Mouse (Mus musculus) Muller cell, postnatal 12 days (primary cell): ENCODE results near the gene H2-Q1.
"Not testable (repeated sequence)": the region's sequence is repeated elsewhere in the genome, so short reads cannot be mapped to it uniquely, and the experiment has no call there.

ENCODE experiments used
- DNase-seq: peaks from one replicate; pipeline ENCODE4 v3.0.0-alpha.2; 2015; ENCODE audit errors: inconsistent ontology term

The H2-Q1 gene

GRCm38 (mm10) chr17:35320327-35321081 is at the start of gene H2-Q1:
H2-Q1 (plus strand) TSS chr17:35320405.
- peak; percentile 37 for DNase-seq

- no peak for DNase-seq
Observed at GRCm38 (mm10) chr17:35272249-35272648, 48.0 kb upstream of the H2-Q1 start.

GRCm38 (mm10) chr17:35274770-35275169 is 45.4 kb upstream of the H2-Q1 start:
- DNase-seq, result peak; percentile 79

- DNase-seq, result no peak
Observed at GRCm38 (mm10) chr17:35276304-35276864, 43.8 kb upstream of the H2-Q1 start.

GRCm38 (mm10) chr17:35278049-35278448 is 42.2 kb upstream of the H2-Q1 start:
- DNase-seq, result no peak

- DNase-seq, result no peak
Observed at GRCm38 (mm10) chr17:35278957-35279688, 41.1 kb upstream of the H2-Q1 start.

GRCm38 (mm10) chr17:35280276-35280675 is 39.9 kb upstream of the H2-Q1 start:
- no peak for DNase-seq

- DNase-seq, result no peak
Observed at GRCm38 (mm10) chr17:35285431-35285830, 34.8 kb upstream of the H2-Q1 start.

- not testable (repeated sequence) for DNase-seq
Observed at GRCm38 (mm10) chr17:35295796-35296195, 24.4 kb upstream of the H2-Q1 start.

- not testable (repeated sequence) for DNase-seq
Observed at GRCm38 (mm10) chr17:35300261-35300945, 19.8 kb upstream of the H2-Q1 start.

- DNase-seq, result peak; percentile 75
Observed at GRCm38 (mm10) chr17:35301645-35302258, 18.5 kb upstream of the H2-Q1 start.

- DNase-seq, result no peak
Observed at GRCm38 (mm10) chr17:35303271-35303670, 16.9 kb upstream of the H2-Q1 start.

GRCm38 (mm10) chr17:35303756-35304350 is 16.4 kb upstream of the H2-Q1 start:
- DNase-seq, result no peak

- no peak for DNase-seq
Observed at GRCm38 (mm10) chr17:35304478-35304877, 15.7 kb upstream of the H2-Q1 start.

GRCm38 (mm10) chr17:35304921-35305320 is 15.3 kb upstream of the H2-Q1 start:
- DNase-seq, result not testable (repeated sequence)

- DNase-seq, result no peak
Observed at GRCm38 (mm10) chr17:35318671-35319070, 1.5 kb upstream of the H2-Q1 start.

GRCm38 (mm10) chr17:35325124-35325523 is 4.9 kb downstream of the H2-Q1 start:
- not testable (repeated sequence) for DNase-seq

GRCm38 (mm10) chr17:35326000-35326399 is 5.8 kb downstream of the H2-Q1 start:
- DNase-seq, result not testable (repeated sequence)

- DNase-seq, result not testable (repeated sequence)
Observed at GRCm38 (mm10) chr17:35329714-35330113, 9.5 kb downstream of the H2-Q1 start.

GRCm38 (mm10) chr17:35331546-35331945 is 11.3 kb downstream of the H2-Q1 start:
- not testable (repeated sequence) for DNase-seq

GRCm38 (mm10) chr17:35342071-35342671 is 22.0 kb downstream of the H2-Q1 start, which contains the start of gene H2-Q2:
H2-Q2 (plus strand) TSS chr17:35342242.
- no peak for DNase-seq
